Mouse (Mus musculus) MEL (cell line): ENCODE results near the gene Ankrd53.

Source experiments
- CHD1 ChIP-seq: IDR thresholded peaks from 2 replicates; pipeline ENCODE4 v1.6.1; 2012; ENCODE audit warnings: low read depth, mild to moderate bottlenecking, inconsistent platforms, low read length, improper control_type of control experiment
- CTCF ChIP-seq, 3 experiments: IDR thresholded peaks in 2 of 3; conservative IDR thresholded peaks in 1 of 3; 2 replicates each; pipeline ENCODE4 v1.5.1; 2011 to 2012; ENCODE audit warnings: low read length in 3 of 3, low read depth in 2 of 3, mild to moderate bottlenecking in 2 of 3, improper control_type of control experiment in 1 of 3, inconsistent platforms in 1 of 3, mixed read lengths in 1 of 3, moderate library complexity in 1 of 3; ENCODE audit not compliant: control insufficient read depth in 1 of 3, insufficient read depth in 1 of 3, poor library complexity in 1 of 3, severe bottlenecking in 1 of 3
- EP300 ChIP-seq, 2 experiments: IDR thresholded peaks; 2 replicates each; pipeline ENCODE4 v1.6.1; 2011; ENCODE audit warnings: improper control_type of control experiment in 2 of 2, low read length in 2 of 2, low read depth in 1 of 2, mild to moderate bottlenecking in 1 of 2
- MAZ ChIP-seq: IDR thresholded peaks from 2 replicates; pipeline ENCODE4 v1.6.1; 2012; ENCODE audit warnings: low read depth, mild to moderate bottlenecking, inconsistent platforms, low read length, improper control_type of control experiment
- POLR2A ChIP-seq, 2 experiments: IDR thresholded peaks; 2 replicates each; pipeline ENCODE4 v1.6.1; 2011 to 2012; ENCODE audit warnings: low read length in 2 of 2, mild to moderate bottlenecking in 2 of 2, control low read depth in 1 of 2, improper control_type of control experiment in 1 of 2, low read depth in 1 of 2, moderate library complexity in 1 of 2; ENCODE audit not compliant: control insufficient read depth in 1 of 2, insufficient read depth in 1 of 2, poor library complexity in 1 of 2
- POLR2AphosphoS2 ChIP-seq: IDR thresholded peaks from 2 replicates; pipeline ENCODE4 v1.6.1; 2011; ENCODE audit warnings: low read length, improper control_type of control experiment
- POLR2AphosphoS5 ChIP-seq: IDR thresholded peaks from 2 replicates; pipeline ENCODE4 v1.6.1; 2012; ENCODE audit warnings: low read depth, borderline replicate concordance, mild to moderate bottlenecking, inconsistent platforms, low read length, moderate library complexity, mixed read lengths
- RCOR1 ChIP-seq: IDR thresholded peaks from 2 replicates; pipeline ENCODE4 v1.6.1; 2012; ENCODE audit warnings: low read depth, mild to moderate bottlenecking, inconsistent platforms, low read length, improper control_type of control experiment
- SMC3 ChIP-seq: IDR thresholded peaks from 2 replicates; pipeline ENCODE4 v1.6.1; 2011; ENCODE audit warnings: low read depth, low read length, improper control_type of control experiment
- USF1 ChIP-seq: IDR thresholded peaks from 2 replicates; pipeline ENCODE4 v1.6.1; 2014; ENCODE audit warnings: low read depth, mild to moderate bottlenecking, inconsistent platforms, low read length, improper control_type of control experiment, moderate library complexity

DNA sequence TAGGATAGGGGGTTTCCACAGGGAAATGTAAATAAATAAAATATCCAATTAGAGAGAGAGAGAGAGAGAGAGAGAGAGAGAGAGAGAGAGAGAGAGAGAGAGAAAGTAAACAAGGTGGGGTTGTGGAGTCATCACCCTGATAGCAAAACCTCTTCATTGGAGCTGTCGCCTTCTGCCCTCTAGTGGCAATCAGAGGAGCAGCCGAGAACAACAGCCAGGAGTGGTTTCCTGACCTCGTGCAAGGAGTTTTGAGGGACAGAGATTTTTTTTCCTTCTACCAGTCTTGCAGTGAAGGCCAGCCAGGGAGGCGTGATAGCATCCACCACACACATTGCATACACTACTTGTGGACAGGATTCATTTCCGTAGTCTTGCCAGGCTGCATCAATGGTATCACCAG is 16.6 kb downstream of the Ankrd53 start:
- TF ChIP-seq EP300 (IDR thresholded peaks at IDR 0.05; ENCODE audit: low read depth in 1 of 2, low read length in 2 of 2) (no peak), MAZ (no peak; the same call in 1 of the 2 replicates), POLR2AphosphoS2 (no peak), POLR2A (IDR thresholded peaks at IDR 0.05; ENCODE audit: control insufficient read depth in 1 of 2, insufficient read depth in 1 of 2, low read depth in 1 of 2, low read length in 2 of 2, poor library complexity in 1 of 2) (no peak), CTCF (IDR thresholded peaks at IDR 0.05 in 2 of 3, conservative IDR thresholded peaks at IDR 0.05 in 1 of 3; ENCODE audit: control insufficient read depth in 1 of 3, insufficient read depth in 1 of 3, low read depth in 2 of 3, low read length in 3 of 3, poor library complexity in 1 of 3, severe bottlenecking in 1 of 3) (peak; percentile 83 to 88 (median 84)), USF1 (no peak), POLR2AphosphoS5 (no peak), CHD1 (no peak), RCOR1 (no peak), SMC3 (peak; percentile 61)
